Mouse (Mus musculus) gastrocnemius, adult 18-20 months (tissue): ENCODE measurements around the gene Glipr1. TPM values are rescaled to one million over a fixed set of nuclear protein-coding genes. Genes with fewer than 3 reads are reported as not detected.

Source experiments
- DNase-seq: peaks from one replicate; pipeline ENCODE4 v3.0.0; 2021; ENCODE audit warnings: low spot score
- total RNA-seq, 2 experiments: library from RNA; stranded (reverse); gene quantifications; 2 replicates each; pipeline ENCODE4 v1.2.3; 2021

The Glipr1 gene
- total RNA-seq, 2 experiments from 2014 or later = 0.21 TPM; not detected in 1

- DNase-seq = no peak
Observed at GRCm38 (mm10) chr10:111966394-111966793, 36.0 kb downstream of the Glipr1 start.

DNA sequence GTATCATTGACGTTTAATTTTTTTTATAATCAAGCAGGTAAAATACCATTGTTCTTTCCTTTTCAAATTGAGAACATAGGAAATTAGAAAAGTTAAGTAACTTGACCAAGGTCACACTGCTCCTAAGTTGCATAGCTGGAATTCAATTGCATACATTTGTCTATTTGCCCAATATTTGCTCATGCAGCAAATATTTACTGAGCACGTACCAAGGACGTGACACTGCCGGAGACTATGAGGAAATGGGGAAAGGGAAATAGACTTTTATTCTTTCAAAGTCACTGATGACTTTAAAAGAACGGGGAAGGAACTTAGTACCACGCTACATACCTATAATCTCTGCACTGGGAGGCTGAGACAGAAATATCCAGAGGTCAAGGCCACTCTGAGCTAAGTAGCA is 42.0 kb downstream of the Glipr1 start:
- no peak for DNase-seq

- no peak for DNase-seq
Observed at GRCm38 (mm10) chr10:111959353-111959752, 43.1 kb downstream of the Glipr1 start.

DNA sequence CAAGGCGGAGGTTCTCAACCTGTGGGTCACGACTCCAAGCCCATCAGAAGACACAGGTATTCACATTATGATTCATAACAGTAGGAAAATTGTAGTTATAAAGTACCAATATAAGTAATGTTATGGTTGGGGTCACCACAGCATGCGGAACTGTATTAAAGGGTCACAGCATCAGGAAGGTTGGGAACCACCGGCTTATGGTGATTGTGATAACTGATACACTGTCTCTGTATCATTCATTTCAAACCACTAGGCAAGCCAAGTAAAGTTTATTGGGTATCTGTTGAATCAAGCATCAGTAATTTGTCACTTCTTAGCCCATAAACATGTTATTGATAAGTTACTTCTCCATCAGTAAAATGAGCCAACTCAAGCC is 44.4 kb downstream of the Glipr1 start:
- DNase-seq = no peak

DNA sequence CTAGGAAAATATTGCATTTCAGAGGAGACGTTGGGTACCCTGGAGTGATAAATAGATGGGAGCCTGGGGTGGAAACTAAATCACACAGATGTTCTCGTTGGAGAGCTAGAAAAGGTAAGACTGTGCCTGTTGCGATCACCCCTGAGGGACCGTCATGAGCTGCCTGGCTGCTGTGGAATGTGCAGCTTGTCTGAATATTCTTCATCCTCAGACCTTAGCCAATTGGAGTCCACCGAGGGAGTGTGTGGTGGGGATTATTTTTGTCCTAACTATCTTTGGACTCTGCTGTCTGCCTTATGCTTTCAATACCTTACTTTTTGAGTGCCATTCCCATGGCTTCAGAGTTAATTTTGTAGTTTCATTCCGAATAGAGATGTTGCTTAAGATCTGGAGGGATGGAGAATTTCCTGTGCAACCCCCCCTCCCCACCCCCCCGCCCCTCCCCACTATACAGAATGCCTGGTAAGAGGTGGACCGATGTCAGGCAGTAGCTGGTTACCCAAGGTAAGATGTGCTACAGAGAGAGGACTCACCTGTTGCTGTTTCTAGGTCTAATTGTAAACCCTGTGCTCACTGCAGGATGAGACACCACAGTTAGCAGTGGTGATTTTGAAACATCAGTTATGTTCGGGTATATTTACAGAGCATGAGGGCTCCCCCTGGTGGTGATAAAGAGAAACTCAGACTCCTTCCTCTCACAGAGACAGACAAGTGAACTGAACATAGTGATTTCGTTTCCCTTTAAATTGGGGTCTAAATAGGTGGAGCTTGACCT is 45.0 kb downstream of the Glipr1 start:
- peak; percentile 71 for DNase-seq

GRCm38 (mm10) chr10:111955836-111956235 is 46.6 kb downstream of the Glipr1 start:
- DNase-seq = no peak

DNA sequence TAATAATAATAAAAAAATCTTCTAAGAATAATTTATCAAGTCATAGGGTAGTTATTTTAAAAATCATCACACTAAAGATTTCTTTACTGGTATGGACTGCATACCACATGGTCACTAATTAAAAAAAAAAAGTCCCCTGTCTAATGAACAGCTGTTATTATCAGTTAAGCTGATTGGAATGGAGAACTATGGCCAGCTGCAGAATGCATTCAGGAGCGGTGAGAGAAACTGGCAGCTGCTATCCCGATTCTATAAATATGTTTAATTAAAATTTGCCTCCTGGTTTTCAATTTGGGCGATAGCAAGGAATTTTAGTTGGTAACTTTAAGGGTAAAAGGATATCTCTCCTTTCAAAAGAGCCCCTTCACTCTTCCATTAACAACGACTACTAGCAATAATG is 53.4 kb downstream of the Glipr1 start:
- DNase-seq = no peak

DNA sequence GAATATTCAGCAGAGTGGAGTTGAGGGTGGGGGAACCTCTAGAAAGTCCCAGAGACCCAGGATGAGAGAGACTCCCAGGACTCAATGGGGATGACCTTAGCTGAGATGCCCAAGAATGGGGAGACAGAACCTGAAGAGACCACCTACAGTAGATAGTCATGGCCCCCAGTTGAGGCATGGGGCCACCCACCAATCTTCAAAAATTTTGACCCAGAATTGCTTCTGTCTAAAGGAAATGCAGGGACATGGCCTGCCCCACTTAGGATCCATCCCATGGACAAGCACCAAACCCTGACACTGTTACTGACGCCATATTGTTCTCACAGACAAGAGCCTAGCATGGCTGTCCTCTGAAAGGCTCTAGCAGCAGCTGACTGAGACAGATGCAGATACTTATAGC is 54.4 kb downstream of the Glipr1 start:
- no peak for DNase-seq

GRCm38 (mm10) chr10:111945563-111945962 is 56.9 kb downstream of the Glipr1 start:
- peak; percentile 14 for DNase-seq

GRCm38 (mm10) chr10:111943026-111943425 is 59.4 kb downstream of the Glipr1 start:
- DNase-seq = no peak

- DNase-seq = no peak
Observed at GRCm38 (mm10) chr10:111937146-111937534, 65.3 kb downstream of the Glipr1 start.

DNA sequence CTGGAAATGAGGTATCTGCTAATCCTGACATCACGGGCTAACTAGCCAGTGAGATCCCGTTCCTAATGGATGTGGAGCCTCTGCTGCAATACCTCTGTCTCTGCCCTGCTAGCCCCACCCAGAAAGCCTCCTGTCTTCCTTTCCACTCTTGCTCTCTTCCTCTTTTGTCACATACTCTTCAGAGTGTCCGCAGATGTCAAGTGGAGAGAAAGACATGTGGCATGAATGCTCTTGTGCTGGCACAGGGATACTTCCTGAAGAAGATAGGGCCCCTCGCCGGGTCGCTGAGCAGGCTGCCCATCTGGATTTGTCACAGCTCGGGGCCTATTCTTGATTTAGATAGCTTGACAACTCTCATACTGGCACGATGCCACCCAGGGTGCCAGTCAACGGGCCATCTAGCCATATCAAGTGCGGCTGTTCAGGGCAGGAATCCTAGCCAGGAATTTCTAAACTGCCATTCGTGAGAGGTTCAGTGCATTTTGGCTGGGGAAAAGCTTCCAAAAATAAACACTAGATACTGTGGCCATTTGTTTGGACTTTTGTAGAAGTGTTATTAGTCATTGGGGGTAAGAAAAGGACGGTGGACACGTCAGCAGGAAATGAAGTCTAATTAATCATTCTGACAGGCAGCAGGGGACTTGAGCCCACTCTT is 65.8 kb downstream of the Glipr1 start:
- DNase-seq = peak; percentile 74

- DNase-seq = peak; percentile 28
Observed at GRCm38 (mm10) chr10:111936021-111936420, 66.4 kb downstream of the Glipr1 start.

Other genes with a start within 250 kb of the Glipr1 start
- gene Krr1, start 30.0 kb downstream of the Glipr1 start, total RNA-seq = 10 to 100 TPM; 24.1 to 27.0 TPM
- gene Glipr1l1, start 57.6 kb upstream of the Glipr1 start, total RNA-seq = not detected
- gene Glipr1l2, start 80.7 kb upstream of the Glipr1 start, total RNA-seq = not detected
- not detected for gene Glipr1l3, start 157.7 kb upstream of the Glipr1 start, total RNA-seq
- not detected for gene Caps2, start 161.0 kb upstream of the Glipr1 start, total RNA-seq